Mouse (Mus musculus) ES-Bruce4 (cell line): ENCODE measurements at regions not wholly inside any gene's neighbourhood (a gene's known extent, or its start where the extent isn't known, plus 50 kb on each side); places are given as distances from the start of the nearest gene placed in this dataset.

ENCODE experiments used
- CTCF ChIP-seq: IDR thresholded peaks from one replicate; pipeline ENCODE4 v1.8.1; 2011; ENCODE audit warnings: low read depth, low read length
- EP300 ChIP-seq: IDR thresholded peaks from 2 replicates; pipeline ENCODE4 v1.6.1; 2011; ENCODE audit warnings: low read depth, low read length; ENCODE audit not compliant: insufficient read depth
- POLR2A ChIP-seq: IDR thresholded peaks from one replicate; pipeline ENCODE4 v1.8.1; 2011; ENCODE audit warnings: low read length; ENCODE audit not compliant: insufficient read depth

GRCm38 (mm10) chr17:16247681-16248080 is 416.8 kb upstream of the Rgmb start:
- TF ChIP-seq POLR2A: no peak
- no peak for TF ChIP-seq CTCF
- TF ChIP-seq EP300: no peak
